Mouse (Mus musculus) thymus, adult 2 months (tissue): ENCODE results near the gene Zc2hc1b. TPM values are rescaled to one million over a fixed set of nuclear protein-coding genes. Genes with fewer than 3 reads are reported as not detected.

ENCODE experiments used
- DNase-seq: peaks from one replicate; pipeline ENCODE4 v3.0.0; 2021
- H3K27ac ChIP-seq: fragments of 200-500 bp; 2 replicates; pipeline ENCODE4 v1.5.1; 2012; ENCODE audit warnings: low read length, control low read depth; ENCODE audit not compliant: control insufficient read depth, insufficient read depth
- H3K27me3 ChIP-seq: fragments of 200-500 bp; 2 replicates; pipeline ENCODE4 v1.6.1; 2012; ENCODE audit warnings: mild to moderate bottlenecking, low read length, moderate library complexity, mixed read lengths; ENCODE audit not compliant: control insufficient read depth, insufficient read depth
- H3K36me3 ChIP-seq: fragments of 200-500 bp; 2 replicates; pipeline ENCODE4 v1.6.1; 2012; ENCODE audit warnings: mild to moderate bottlenecking, low read length, moderate library complexity; ENCODE audit not compliant: control insufficient read depth, insufficient read depth
- H3K4me1 ChIP-seq: fragments of 200-500 bp; replicated peaks from 2 replicates; pipeline ENCODE4 v1.6.1; 2012; ENCODE audit warnings: low read length; ENCODE audit not compliant: control insufficient read depth, insufficient read depth
- H3K4me3 ChIP-seq: fragments of 200-500 bp; 2 replicates; pipeline ENCODE4 v1.5.1; 2012; ENCODE audit warnings: mild to moderate bottlenecking, low read length, control low read depth, moderate library complexity; ENCODE audit not compliant: control insufficient read depth, insufficient read depth
- CTCF ChIP-seq: fragments of 200-500 bp; IDR thresholded peaks from 2 replicates; pipeline ENCODE4 v1.5.1; 2012; ENCODE audit warnings: mild to moderate bottlenecking, control low read depth, low read length, moderate library complexity, borderline replicate concordance; ENCODE audit not compliant: control insufficient read depth, poor library complexity, insufficient read depth; ENCODE audit errors: extremely low read depth
- POLR2A ChIP-seq: fragments of 200-500 bp; IDR thresholded peaks from 2 replicates; pipeline ENCODE4 v1.6.1; 2012; ENCODE audit warnings: mild to moderate bottlenecking, low read length, control low read depth, moderate library complexity; ENCODE audit not compliant: control insufficient read depth, poor library complexity, insufficient read depth; ENCODE audit errors: extremely low read depth
- WGBS: fragments of 180-500 bp; shearing (Covaris S2); methylation state at CpG from one replicate; pipeline ENCODE4 v1.1.7; 2018; 5-methylcytosine and 5-hydroxymethylcytosine counted together
- polyA plus RNA-seq: library from polyadenylated mRNA; depleted of rRNA; stranded (reverse); fragments of >200 nt; gene quantifications from 2 replicates; pipeline ENCODE4 v1.2.3, GENCODE M21; 2012; rRNA removed

Gene Zc2hc1b
- polyA plus RNA-seq, 1 experiment: not detected

GRCm38 (mm10) chr10:13100061-13100648, 77.7 kb downstream of the Zc2hc1b start:
- WGBS: 94% methylated on average over 6 of the region's 6 CpGs
- Histone ChIP-seq H3K36me3 (no peaks in the 10 kb centered on the region), H3K27ac (no peak overlapping the region), H3K4me1 (no peaks in the 10 kb centered on the region), H3K27me3 (no peaks in the 10 kb centered on the region), H3K4me3 (no peak overlapping the region)
- DNase-seq: no peak
- TF ChIP-seq CTCF: no peak
- no peak for TF ChIP-seq POLR2A

Other genes starting within 250 kb of the Zc2hc1b start
- gene Stx11, start 213.7 kb downstream of the Zc2hc1b start, polyA plus RNA-seq: 10.5 and 11.1 TPM in 2 replicates
- gene Sf3b5, start 172.7 kb downstream of the Zc2hc1b start, polyA plus RNA-seq: 51.3 and 57.4 TPM in 2 replicates
- gene Plagl1, start 117.5 kb downstream of the Zc2hc1b start, polyA plus RNA-seq: 8.8 and 12.4 TPM in 2 replicates
- 13.7 and 15.9 TPM in 2 replicates for gene Ltv1, start 15.1 kb upstream of the Zc2hc1b start, polyA plus RNA-seq